Mouse (Mus musculus) cerebellum, adult 2 months (tissue): Measurements from ENCODE around the gene Bend6.

Experiments used
- CTCF ChIP-seq: fragments of 200-500 bp; IDR thresholded peaks from 2 replicates; pipeline ENCODE4 v1.5.1; 2011; ENCODE audit warnings: low read depth, mild to moderate bottlenecking, control low read depth, low read length, moderate library complexity, borderline replicate concordance; ENCODE audit not compliant: insufficient read depth
- POLR2A ChIP-seq: fragments of 200-500 bp; IDR thresholded peaks from 2 replicates; pipeline ENCODE4 v1.6.1; 2011; ENCODE audit warnings: low read length, control low read depth, borderline replicate concordance; ENCODE audit not compliant: insufficient read depth

DNA sequence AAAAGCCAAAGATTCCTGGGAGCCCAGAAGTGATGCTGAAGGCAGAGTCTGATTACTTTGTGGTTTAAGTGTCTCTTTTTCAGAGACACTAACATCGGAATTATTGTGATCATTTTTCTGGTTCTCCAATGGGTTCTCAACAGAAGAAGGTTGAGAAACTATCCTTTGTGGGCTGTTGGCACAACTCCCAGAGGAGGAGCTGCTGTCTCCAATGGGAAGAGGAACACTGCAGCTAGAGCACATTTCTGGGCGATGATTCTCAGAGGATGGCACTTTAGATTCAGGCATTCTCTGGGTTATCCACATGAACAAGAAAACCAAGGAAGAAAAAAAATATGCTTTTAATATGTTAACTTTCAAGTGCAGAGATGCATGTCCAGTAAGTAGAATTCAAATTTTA lies 104.3 kb downstream of the Bend6 start:
- no peak for TF ChIP-seq CTCF
- TF ChIP-seq POLR2A: no peak
